Mouse (Mus musculus) forebrain, embryonic 16.5 days (tissue): ENCODE measurements around the gene Tmem165. TPM values are rescaled to one million over a fixed set of nuclear protein-coding genes. Genes with fewer than 3 reads are reported as not detected.

ENCODE experiments used
- ATAC-seq: fragments of 200-750 bp; cut with Nextera tagmentation; 2 replicates; pipeline ENCODE4 v1.8.0; 2017; ENCODE audit warnings: mild to moderate bottlenecking, moderate library complexity
- H3K27ac ChIP-seq: fragments of 300-500 bp; sonication (generic); 2 replicates; pipeline ENCODE4 v1.5.1; 2014; ENCODE audit warnings: low read length, control low read depth
- H3K27me3 ChIP-seq: fragments of 300-500 bp; sonication (generic); replicated peaks from 2 replicates; pipeline ENCODE4 v1.6.1; 2014; ENCODE audit warnings: low read length; ENCODE audit not compliant: control insufficient read depth, insufficient read depth
- H3K36me3 ChIP-seq: fragments of 300-500 bp; sonication (generic); 2 replicates; pipeline ENCODE4 v1.6.1; 2014; ENCODE audit not compliant: control insufficient read depth, insufficient read depth
- H3K4me1 ChIP-seq: fragments of 300-500 bp; sonication (generic); replicated peaks from 2 replicates; pipeline ENCODE4 v1.6.1; 2014; ENCODE audit warnings: low read length; ENCODE audit not compliant: control insufficient read depth, insufficient read depth
- H3K4me2 ChIP-seq: fragments of 300-500 bp; sonication (generic); 2 replicates; pipeline ENCODE4 v1.6.1; 2014; ENCODE audit warnings: mild to moderate bottlenecking, low read length, control low read depth
- H3K4me3 ChIP-seq: fragments of 300-500 bp; sonication (generic); replicated peaks from 2 replicates; pipeline ENCODE4 v1.5.1; 2014; ENCODE audit warnings: mild to moderate bottlenecking, low read length, control low read depth
- H3K9ac ChIP-seq: fragments of 300-500 bp; sonication (generic); replicated peaks from 2 replicates; pipeline ENCODE4 v1.6.1; 2014; ENCODE audit warnings: low read depth, low read length, control low read depth
- H3K9me3 ChIP-seq: fragments of 300-500 bp; sonication (generic); 2 replicates; pipeline ENCODE4 v1.6.1; 2016; ENCODE audit warnings: low read length; ENCODE audit not compliant: control insufficient read depth
- WGBS: fragments of 180-500 bp; shearing (Covaris S2); extraction: QIAGEN DNeasy Blood & Tissue Kit; methylation state at CpG from one replicate; pipeline ENCODE4 v1.1.7; 2014; 5-methylcytosine and 5-hydroxymethylcytosine counted together
- polyA plus RNA-seq: library from polyadenylated mRNA; unstranded; fragments of >200 nt; fragmentation: Nextera tagmentation; extraction: Ambion mirVana; gene quantifications from 2 replicates; pipeline ENCODE4 v1.2.1, GENCODE M21; 2015

Gene Tmem165
- polyA plus RNA-seq, 1 experiment from 2014 or later: 40.3 TPM

GRCm38 (mm10) chr5:76179791-76180190 is 3.9 kb upstream of the Tmem165 start:
- Histone ChIP-seq H3K27ac (no peak overlapping the region), H3K9me3 (no peaks in the 10 kb centered on the region), H3K9ac (no peak overlapping the region), H3K4me3 (no peak overlapping the region), H3K4me2 (no peak overlapping the region), H3K4me1 (peaks cover 5% of the 10 kb centered on the region), H3K27me3 (no peaks in the 10 kb centered on the region), H3K36me3 (no peaks in the 10 kb centered on the region)
- WGBS: 90% methylated on average over 5 of the region's 5 CpGs
- no peak for ATAC-seq

- no peaks in the 10 kb centered on the region for H3K27me3 ChIP-seq
- peaks cover 15% of the 10 kb centered on the region for H3K4me1 ChIP-seq
- no peak overlapping the region for H3K4me3 ChIP-seq
- H3K27ac ChIP-seq: no peak overlapping the region
- no peak overlapping the region for H3K4me2 ChIP-seq
- WGBS: 58% methylated on average over 3 of the region's 3 CpGs
- H3K9ac ChIP-seq: no peak overlapping the region
- no peaks in the 10 kb centered on the region for H3K36me3 ChIP-seq
- H3K9me3 ChIP-seq: no peaks in the 10 kb centered on the region
- no peak for ATAC-seq
Measured at GRCm38 (mm10) chr5:76182326-76182725, 1.4 kb upstream of the Tmem165 start.

GRCm38 (mm10) chr5:76183043-76183749 is 484 bp upstream of the Tmem165 start:
- 39% methylated on average over 17 of the region's 17 CpGs for WGBS
- ATAC-seq: no peak
- Histone ChIP-seq H3K36me3 (no peaks in the 10 kb centered on the region), H3K9ac (peak overlapping the region; percentile 91), H3K4me1 (peaks cover 15% of the 10 kb centered on the region), H3K9me3 (no peaks in the 10 kb centered on the region), H3K27ac (peak overlapping the region; percentile 93), H3K4me2 (peak overlapping the region; percentile 80), H3K4me3 (peak overlapping the region; percentile 80), H3K27me3 (no peaks in the 10 kb centered on the region)

- Histone ChIP-seq H3K27ac (peak overlapping the region; percentile 93), H3K9me3 (no peaks in the 10 kb centered on the region), H3K4me2 (peak overlapping the region; percentile 80), H3K9ac (peak overlapping the region; percentile 91), H3K27me3 (no peaks in the 10 kb centered on the region), H3K4me1 (peaks cover 15% of the 10 kb centered on the region), H3K36me3 (no peaks in the 10 kb centered on the region), H3K4me3 (peak overlapping the region; percentile 80)
- ATAC-seq: peak; percentile 89
- 3% methylated on average over 38 of the region's 38 CpGs for WGBS
Measured at GRCm38 (mm10) chr5:76184286-76185080, 803 bp downstream of the Tmem165 start.

GRCm38 (mm10) chr5:76187885-76188284 is 4.2 kb downstream of the Tmem165 start:
- H3K27ac ChIP-seq: no peak overlapping the region
- H3K4me1 ChIP-seq: peaks cover 15% of the 10 kb centered on the region
- no peak for ATAC-seq
- no peak overlapping the region for H3K9ac ChIP-seq
- 82% methylated on average over 5 of the region's 5 CpGs for WGBS
- no peak overlapping the region for H3K4me3 ChIP-seq
- H3K4me2 ChIP-seq: no peak overlapping the region
- no peaks in the 10 kb centered on the region for H3K9me3 ChIP-seq
- H3K27me3 ChIP-seq: no peaks in the 10 kb centered on the region
- H3K36me3 ChIP-seq: no peaks in the 10 kb centered on the region

GRCm38 (mm10) chr5:76190609-76191008 is 6.9 kb downstream of the Tmem165 start:
- Histone ChIP-seq H3K9me3 (no peaks in the 10 kb centered on the region), H3K4me1 (peaks cover 3% of the 10 kb centered on the region), H3K9ac (no peak overlapping the region), H3K4me3 (no peak overlapping the region), H3K36me3 (no peaks in the 10 kb centered on the region), H3K4me2 (no peak overlapping the region), H3K27ac (no peak overlapping the region), H3K27me3 (no peaks in the 10 kb centered on the region)
- 90% methylated on average over 4 of the region's 4 CpGs for WGBS
- ATAC-seq: no peak

- Histone ChIP-seq H3K27me3 (no peaks in the 10 kb centered on the region), H3K27ac (no peak overlapping the region), H3K4me1 (no peaks in the 10 kb centered on the region), H3K9ac (no peak overlapping the region), H3K4me2 (no peak overlapping the region), H3K4me3 (no peak overlapping the region), H3K36me3 (no peaks in the 10 kb centered on the region), H3K9me3 (no peaks in the 10 kb centered on the region)
- no peak for ATAC-seq
Measured at GRCm38 (mm10) chr5:76193075-76193474, 9.4 kb downstream of the Tmem165 start.

GRCm38 (mm10) chr5:76194377-76194945 is 10.8 kb downstream of the Tmem165 start:
- no peaks in the 10 kb centered on the region for H3K4me1 ChIP-seq
- 88% methylated on average over 6 of the region's 6 CpGs for WGBS

GRCm38 (mm10) chr5:76199346-76199745 is 15.7 kb downstream of the Tmem165 start:
- no peaks in the 10 kb centered on the region for H3K4me1 ChIP-seq
- 94% methylated on average over 13 of the region's 13 CpGs for WGBS
- H3K27me3 ChIP-seq: no peaks in the 10 kb centered on the region
- no peak overlapping the region for H3K9ac ChIP-seq
- ATAC-seq: no peak
- H3K27ac ChIP-seq: no peak overlapping the region
- H3K9me3 ChIP-seq: no peaks in the 10 kb centered on the region
- H3K36me3 ChIP-seq: peaks cover 7% of the 10 kb centered on the region
- H3K4me3 ChIP-seq: no peak overlapping the region
- H3K4me2 ChIP-seq: no peak overlapping the region

More at GRCm38 (mm10) chr5:76194377-76194945, 10.8 kb downstream of the Tmem165 start:
- H3K27me3 ChIP-seq: no peaks in the 10 kb centered on the region
- H3K9ac ChIP-seq: no peak overlapping the region
- H3K36me3 ChIP-seq: no peaks in the 10 kb centered on the region; the same call in 1 of the 2 replicates
- no peaks in the 10 kb centered on the region for H3K9me3 ChIP-seq
- H3K4me3 ChIP-seq: no peak overlapping the region
- ATAC-seq: no peak
- no peak overlapping the region for H3K27ac ChIP-seq
- no peak overlapping the region for H3K4me2 ChIP-seq
